Mouse (Mus musculus) skeletal muscle tissue, postnatal 0 days (tissue): ENCODE data around the gene Ubd. TPM values are rescaled to one million over a fixed set of nuclear protein-coding genes. Genes with fewer than 3 reads are reported as not detected.

Experiments used
- polyA plus RNA-seq: library from polyadenylated mRNA; unstranded; fragments of >200 nt; fragmentation: Nextera tagmentation; extraction: Ambion mirVana; gene quantifications from 2 replicates; pipeline ENCODE4 v1.2.1, GENCODE M21; 2015

Gene Ubd
- polyA plus RNA-seq: 0.61 TPM in 1 of 2 replicates, not detected in the other

DNA sequence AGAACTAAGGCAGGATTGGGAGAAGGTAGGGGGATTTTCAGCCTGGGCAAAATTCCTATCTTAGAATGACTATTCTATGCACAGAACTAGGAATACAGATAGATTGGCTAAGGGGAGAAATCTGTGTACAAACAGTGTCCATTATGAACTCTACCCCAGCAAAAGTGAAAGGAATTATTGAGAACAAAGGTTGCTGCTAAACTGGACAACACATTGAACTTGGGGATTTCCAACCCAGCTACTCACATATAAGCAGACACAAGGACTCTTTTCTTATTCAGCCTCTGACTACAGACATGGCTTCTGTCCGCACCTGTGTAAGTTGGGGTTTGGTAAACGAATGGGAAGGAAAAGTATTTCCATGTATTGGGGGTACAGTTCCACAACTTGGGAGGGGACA, at the start of gene Ubd:
Gene Ubd (plus strand): TSS at position 237 of the 400 bp plus-strand sequence.

DNA sequence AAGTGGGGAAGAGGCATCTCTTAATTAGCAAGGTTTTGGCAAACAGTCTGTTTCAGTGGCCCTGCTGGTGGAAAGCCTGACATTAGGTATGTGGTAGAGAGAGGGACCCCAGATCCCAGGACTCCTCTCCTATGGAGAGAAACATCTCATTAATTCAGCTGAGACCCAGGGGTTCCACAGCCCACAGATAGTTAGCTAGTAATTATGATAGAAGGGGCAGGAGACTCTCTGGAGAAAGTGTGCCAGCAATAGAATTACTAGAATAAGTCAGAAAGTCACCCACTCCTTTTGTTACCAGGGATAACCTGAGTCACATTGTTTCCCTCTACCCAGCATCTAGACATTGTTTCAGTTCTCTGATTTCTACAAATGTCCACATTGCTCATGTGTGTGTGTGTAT, 32.3 kb upstream of the Ubd start, which contains the start of gene Olfr93:
Gene Olfr93 (minus strand): TSS at position 101 of the 400 bp plus-strand sequence.

GRCm38 (mm10) chr17:37200894-37201293, 7.2 kb downstream of the Ubd start, which contains the start of gene Olfr94:
Olfr94 (minus strand) TSS chr17:37200994.

DNA sequence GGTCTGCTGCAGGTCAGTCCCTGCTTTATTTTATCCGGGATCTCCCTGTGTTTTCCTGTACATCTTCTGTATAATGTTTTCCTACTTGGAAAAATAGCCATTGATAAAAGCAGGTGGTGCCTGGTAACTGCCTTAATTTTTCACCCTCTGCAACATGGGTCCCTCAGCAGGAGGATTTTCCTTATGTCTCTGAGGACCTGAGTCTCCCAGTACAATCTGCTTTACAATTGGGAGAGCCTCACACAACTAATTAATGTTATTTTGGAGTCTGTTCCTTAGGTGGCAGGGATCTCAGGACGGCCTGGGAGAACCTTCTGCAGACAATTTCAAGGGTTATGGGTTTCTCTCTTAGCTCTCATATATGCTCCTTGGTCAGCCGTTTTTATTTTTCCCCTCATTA, 19.3 kb downstream of the Ubd start, which contains the start of gene Olfr95:
Gene Olfr95 (minus strand): TSS at position 101 of the 400 bp plus-strand sequence.

DNA sequence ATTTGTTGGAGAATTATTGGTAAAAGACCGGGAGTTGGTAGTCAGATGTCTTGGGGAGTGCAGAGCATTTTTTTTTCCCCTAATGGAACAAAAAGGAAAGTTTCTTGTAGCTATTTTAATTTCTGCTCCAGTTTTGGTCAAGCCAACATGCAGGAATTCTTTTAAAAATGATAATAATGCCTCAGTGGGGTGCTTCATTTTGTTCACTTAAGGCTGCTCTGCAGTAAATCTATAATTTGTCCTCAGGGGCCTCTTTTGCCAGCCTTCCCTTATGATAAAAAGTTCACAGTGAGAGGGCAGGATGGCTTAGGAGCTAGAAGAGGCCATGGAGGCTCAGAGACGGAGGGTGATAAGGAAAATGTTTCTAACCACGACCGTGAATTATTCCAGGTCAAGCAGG, 26.2 kb downstream of the Ubd start, which contains the start of gene Olfr96:
Gene Olfr96 (plus strand): TSS at position 301 of the 400 bp plus-strand sequence.

DNA sequence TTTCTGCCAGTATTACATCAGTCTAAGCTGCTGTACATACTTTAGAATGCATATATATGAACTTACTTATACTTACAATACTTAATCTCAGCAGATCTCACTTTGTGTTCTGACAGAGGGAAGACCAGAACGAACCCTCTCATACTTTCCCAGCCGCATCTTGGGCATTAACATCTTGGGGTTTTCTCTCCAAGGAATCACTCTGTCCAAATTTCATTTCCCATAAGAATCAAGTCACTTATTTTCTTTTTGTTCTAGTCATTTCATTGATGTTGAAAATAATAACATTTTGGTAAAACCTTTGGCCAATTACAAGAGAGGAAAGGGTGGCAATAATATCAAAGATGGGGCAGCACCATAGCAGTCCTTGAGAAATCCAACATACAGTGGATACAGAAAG, 43.5 kb downstream of the Ubd start, which contains the start of gene Olfr97:
Gene Olfr97 (minus strand): TSS at position 101 of the 400 bp plus-strand sequence.

Other genes with a start within 250 kb of the Ubd start
- gene Ppp1r11, start 242.2 kb upstream of the Ubd start, polyA plus RNA-seq: 77.5 and 78.4 TPM in 2 replicates
- gene Znrd1, start 235.3 kb upstream of the Ubd start, polyA plus RNA-seq: 37.6 and 40.9 TPM in 2 replicates
- 7.9 and 10.3 TPM in 2 replicates for gene Znrd1as, start 235.3 kb upstream of the Ubd start, polyA plus RNA-seq
- gene 2410137M14Rik, start 212.7 kb upstream of the Ubd start, polyA plus RNA-seq: not detected in 2 replicates
- gene H2-M5, start 204.4 kb upstream of the Ubd start, polyA plus RNA-seq: 0.15 TPM in 2 replicates
- 9.7 and 11.0 TPM in 2 replicates for gene Zfp57, start 192.7 kb upstream of the Ubd start, polyA plus RNA-seq
- not detected in 2 replicates for gene Mog, start 170.5 kb upstream of the Ubd start, polyA plus RNA-seq
- 3.8 and 4.6 TPM in 2 replicates for gene Gabbr1, start 147.9 kb upstream of the Ubd start, polyA plus RNA-seq
- not detected in 2 replicates for gene Olfr90, start 105.4 kb upstream of the Ubd start, polyA plus RNA-seq
- not detected in 2 replicates for gene Olfr91, start 95.6 kb upstream of the Ubd start, polyA plus RNA-seq
- gene Olfr92, start 73.8 kb upstream of the Ubd start, polyA plus RNA-seq: not detected in 2 replicates
- gene Olfr93, start 32.4 kb upstream of the Ubd start, polyA plus RNA-seq: not detected in 2 replicates
- gene Olfr94, start 7.1 kb downstream of the Ubd start, polyA plus RNA-seq: not detected in 2 replicates
- gene Olfr95, start 19.2 kb downstream of the Ubd start, polyA plus RNA-seq: not detected in 2 replicates
- not detected in 2 replicates for gene Olfr96, start 26.3 kb downstream of the Ubd start, polyA plus RNA-seq
- gene Olfr97, start 43.4 kb downstream of the Ubd start, polyA plus RNA-seq: not detected in 2 replicates
- not detected in 2 replicates for gene Olfr98, start 69.9 kb downstream of the Ubd start, polyA plus RNA-seq
- gene H2-M3, start 76.3 kb downstream of the Ubd start, polyA plus RNA-seq: 2.7 and 3.8 TPM in 2 replicates
- gene Olfr99, start 89.6 kb downstream of the Ubd start, polyA plus RNA-seq: not detected in 2 replicates
- not detected in 2 replicates for gene Olfr101, start 110.4 kb downstream of the Ubd start, polyA plus RNA-seq
- gene Olfr102, start 123.2 kb downstream of the Ubd start, polyA plus RNA-seq: not detected in 2 replicates
- not detected in 2 replicates for gene Olfr103, start 145.8 kb downstream of the Ubd start, polyA plus RNA-seq
- gene Olfr104-ps, start 165.7 kb downstream of the Ubd start, polyA plus RNA-seq: not detected in 2 replicates
- not detected in 2 replicates for gene Olfr105-ps, start 185.1 kb downstream of the Ubd start, polyA plus RNA-seq
- not detected in 2 replicates for gene Olfr106-ps, start 196.5 kb downstream of the Ubd start, polyA plus RNA-seq
- not detected in 2 replicates for gene Olfr107, start 205.3 kb downstream of the Ubd start, polyA plus RNA-seq